Mouse (Mus musculus) embryo, embryonic 11.5 days (tissue): Measurements from ENCODE around the gene Lrp1.

ENCODE experiments used
- DNase-seq: peaks from one replicate; pipeline ENCODE4 v3.0.0-alpha.2; 2012; ENCODE audit warnings: low read depth, low spot score

Lrp1 gene

GRCm38 (mm10) chr10:127508239-127508638, 112.7 kb downstream of the Lrp1 start:
- peak; percentile 62 for DNase-seq

- no peak for DNase-seq
These were observed 119.8 kb downstream of the Lrp1 start, which contains the start of gene Stac3 for GRCm38 (mm10) chr10:127500894-127501893. Gene Stac3, plus strand, starts transcription at chr10:127501686.

GRCm38 (mm10) chr10:127500042-127500441, 120.9 kb downstream of the Lrp1 start:
- no peak for DNase-seq

DNA sequence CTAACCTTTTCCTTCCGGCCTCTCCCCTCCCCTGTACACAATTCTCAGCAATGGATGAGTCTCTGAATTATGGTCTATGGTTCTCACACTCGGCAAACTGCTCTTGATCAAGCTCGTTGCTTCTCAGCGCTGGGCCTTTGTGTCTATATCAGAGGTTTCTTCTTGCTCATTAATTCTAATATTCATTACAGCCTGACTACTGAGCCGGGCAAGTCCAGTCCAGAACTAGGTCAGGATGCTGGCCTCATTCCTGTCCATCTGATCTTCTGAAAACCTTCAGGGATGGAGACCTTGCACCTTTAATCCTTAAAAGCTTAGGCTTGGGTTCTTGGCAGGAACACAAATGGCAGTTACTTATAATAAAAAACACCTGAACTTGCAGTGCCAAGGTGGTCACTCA, 121.4 kb downstream of the Lrp1 start:
- no peak for DNase-seq

DNA sequence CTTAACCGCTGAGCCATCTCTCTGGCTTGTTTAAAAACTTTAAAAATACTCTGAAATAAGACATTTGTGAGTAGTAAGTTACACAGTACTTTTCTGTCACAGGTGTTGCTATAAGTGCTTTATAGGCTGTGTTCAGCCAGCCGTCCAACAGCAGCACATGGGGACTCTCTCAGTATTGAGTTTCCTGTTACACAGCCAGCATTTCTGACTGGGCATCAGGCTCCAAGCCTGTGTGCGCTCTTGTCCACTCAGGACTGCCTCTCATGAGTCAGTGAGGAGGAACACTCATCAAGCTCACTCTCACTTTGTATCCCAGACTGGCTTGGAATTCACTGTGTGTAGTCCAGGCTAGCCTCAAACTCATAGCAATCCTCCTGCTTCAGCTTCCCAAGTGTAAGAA, 124.8 kb downstream of the Lrp1 start:
- DNase-seq, result no peak

DNA sequence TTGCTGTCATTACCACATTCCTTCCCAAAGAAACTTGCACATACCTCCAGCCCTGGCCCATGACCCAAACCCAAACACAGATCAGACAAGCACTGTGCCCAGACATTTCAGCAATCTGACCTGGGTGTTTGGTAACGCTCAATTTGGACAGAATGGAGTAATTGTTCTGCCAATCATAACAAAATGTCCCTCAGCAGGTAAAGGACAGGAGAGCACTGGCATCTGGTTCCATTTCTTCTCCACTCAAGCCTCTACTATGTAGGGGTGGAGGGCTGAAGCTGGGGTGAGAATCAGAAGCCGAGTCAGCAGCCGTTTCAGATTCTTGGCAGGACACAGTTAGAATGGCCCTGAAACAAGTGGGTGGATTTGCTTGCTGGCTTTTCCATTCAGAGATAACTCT, 128.8 kb downstream of the Lrp1 start:
- no peak for DNase-seq

DNA sequence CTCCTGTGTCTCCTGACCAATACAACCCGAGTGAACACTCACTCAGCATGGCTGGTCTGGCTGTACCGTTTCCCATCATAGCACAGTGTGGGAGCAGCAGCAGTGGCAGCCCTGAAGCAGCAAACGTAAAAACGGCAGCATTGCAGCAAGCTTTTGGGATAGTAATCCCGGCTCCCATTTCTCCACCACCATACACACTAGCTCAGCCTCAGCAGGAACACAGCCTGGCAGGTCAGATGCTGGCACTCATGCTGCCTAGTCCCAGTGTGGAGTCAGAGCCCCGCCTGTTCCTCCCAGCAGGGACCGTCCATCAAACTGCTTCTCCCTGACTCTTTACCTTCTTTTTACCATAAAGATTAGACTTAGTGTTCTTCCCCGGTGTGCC, 129.8 kb downstream of the Lrp1 start:
- no peak for DNase-seq

DNA sequence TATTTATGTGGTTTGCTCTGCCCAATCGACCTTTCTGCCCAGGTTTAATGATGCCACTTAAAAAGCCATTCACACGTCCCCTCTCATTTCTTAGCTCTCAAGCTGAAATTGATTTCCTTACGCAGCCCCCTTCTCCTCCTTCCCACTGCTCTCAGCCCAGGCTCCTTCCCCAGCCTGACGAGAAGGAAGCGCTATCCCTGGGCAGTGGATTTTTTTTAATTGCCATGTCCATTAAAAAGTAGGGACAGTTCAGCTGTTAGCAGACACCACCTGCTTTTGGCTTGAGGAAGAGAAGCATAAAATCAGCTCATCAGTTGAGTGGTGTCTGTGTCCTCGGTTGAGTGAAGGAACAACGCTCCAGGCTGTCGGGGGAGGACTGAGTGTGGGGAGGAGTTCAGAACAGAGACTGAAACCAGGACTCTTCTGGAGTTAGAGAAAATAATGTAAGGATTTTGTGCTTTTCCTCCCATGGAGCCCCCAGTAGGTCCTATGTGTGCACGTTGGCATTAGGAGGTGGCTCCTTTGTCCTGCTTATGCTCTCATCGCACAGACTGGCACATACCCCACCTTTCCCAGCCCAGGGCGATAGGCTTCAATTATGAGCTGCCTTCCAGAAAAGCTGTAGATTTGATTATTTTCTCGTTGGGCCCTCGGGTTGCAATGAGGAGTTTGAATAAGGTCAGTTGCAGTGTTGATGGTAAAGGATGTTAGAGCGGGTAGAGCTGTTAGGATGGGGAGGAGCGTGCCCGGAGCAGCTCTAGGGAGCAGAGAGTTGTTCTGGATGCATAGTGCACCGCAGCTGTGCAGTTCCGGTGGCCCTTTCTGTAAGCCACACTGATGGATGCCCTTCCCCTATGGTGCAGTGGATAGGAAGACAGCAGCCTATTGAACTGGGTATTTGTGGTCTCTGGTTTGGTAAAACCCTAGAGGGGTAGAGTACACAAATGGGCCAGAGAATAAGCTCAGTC, 130.5 kb downstream of the Lrp1 start:
- no peak for DNase-seq

DNA sequence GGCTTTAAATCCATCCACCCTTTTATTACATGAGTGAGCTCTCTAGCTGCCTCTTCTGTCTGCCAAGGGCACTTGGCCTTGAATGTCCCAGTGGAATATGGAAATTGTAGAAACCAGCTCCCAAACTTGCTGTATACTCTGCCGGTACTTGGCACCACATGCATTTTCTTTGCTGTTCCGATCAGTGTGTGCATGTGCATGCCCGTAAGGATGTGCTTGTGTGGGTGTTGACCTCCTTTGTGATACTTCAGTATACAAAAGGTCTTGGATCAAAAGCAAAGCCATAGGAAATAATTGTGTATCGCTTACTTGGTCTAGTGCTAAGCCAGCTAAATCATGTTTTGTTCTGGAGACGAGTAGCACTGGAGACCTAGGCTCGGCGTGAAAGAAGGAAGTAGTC, 132.1 kb downstream of the Lrp1 start:
- no peak for DNase-seq
